Mouse (Mus musculus) adrenal gland, adult (tissue): ENCODE results near the gene Cavin3.
"Not testable (repeated sequence)": the region's sequence is repeated elsewhere in the genome, so short reads cannot be mapped to it uniquely, and the experiment has no call there.

Source experiments
- DNase-seq, 2 experiments: peaks; one replicate each; pipeline ENCODE4 v3.0.0; 2022 to 2023; ENCODE audit warnings: low spot score in 1 of 2; ENCODE audit not compliant: inconsistent age in 2 of 2

Cavin3 gene

GRCm38 (mm10) chr7:105480561-105481504 lies 1.3 kb downstream of the Cavin3 start:
- DNase-seq = peak; percentile 72 to 92

DNA sequence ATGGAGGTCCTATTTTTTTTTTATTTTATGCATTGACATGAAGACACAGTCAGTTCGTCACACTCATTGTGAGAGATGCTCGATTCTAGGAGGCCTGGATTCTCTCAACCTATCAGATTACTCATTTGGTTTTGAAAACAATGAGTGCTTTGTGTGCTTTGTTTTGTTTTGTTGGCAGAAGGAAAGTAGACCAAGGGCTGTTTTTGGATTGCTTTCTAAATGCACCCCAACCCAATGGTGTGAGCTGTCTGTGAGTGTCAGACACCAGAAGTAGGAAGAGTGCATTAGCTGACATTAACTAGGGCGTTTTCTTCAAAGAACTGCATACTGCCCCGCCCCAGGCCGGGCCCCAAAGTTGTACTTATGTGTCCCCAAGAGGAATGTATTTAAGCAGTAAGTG lies 2.0 kb downstream of the Cavin3 start:
- no peak for DNase-seq

DNA sequence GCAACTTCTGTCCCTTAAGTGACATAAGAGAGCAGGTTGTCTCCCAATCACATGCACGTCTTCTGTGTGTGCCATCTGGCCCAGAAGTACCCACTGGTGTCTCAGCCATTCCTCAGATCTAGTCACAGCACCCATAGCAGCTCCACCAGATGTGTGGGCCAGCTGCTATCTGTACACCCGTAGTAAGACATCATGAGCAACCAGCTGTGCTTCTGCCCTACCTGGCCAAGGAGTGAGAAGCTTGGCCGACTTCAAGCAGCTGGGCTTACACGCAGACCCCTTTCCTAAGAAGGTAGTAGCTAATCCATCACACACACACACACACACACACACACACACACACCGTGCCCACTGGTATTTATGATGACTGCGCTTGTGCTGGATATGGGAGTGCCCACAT lies 2.9 kb downstream of the Cavin3 start:
- no peak for DNase-seq

- no peak for DNase-seq
Observed at GRCm38 (mm10) chr7:105478344-105478743, 3.8 kb downstream of the Cavin3 start.

DNA sequence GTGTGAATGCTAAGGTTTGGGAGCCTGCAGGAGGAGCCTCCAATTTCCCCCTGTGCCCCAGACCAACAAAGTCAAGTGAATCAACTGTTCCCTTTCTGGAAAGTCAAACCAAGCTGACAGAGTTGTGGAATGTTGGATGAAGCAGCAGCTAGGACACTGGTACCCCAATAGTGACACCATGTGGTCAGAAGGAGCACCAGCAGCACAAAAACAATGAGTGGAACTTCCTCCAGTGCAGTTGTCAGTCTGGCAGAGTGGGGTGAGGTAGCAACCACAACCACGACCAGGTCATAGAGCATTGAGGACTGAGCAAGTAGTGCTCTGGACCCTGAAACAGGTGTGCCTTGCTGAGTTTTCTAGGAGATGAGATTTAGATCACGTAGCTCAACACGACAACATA lies 4.3 kb downstream of the Cavin3 start:
- peak in 1 of 2 experiments; percentile 88 for DNase-seq

GRCm38 (mm10) chr7:105477433-105477700 lies 4.7 kb downstream of the Cavin3 start:
- no peak for DNase-seq

- DNase-seq = peak in 1 of 2 experiments; percentile 64
Observed at GRCm38 (mm10) chr7:105476683-105477432, 5.2 kb downstream of the Cavin3 start.

GRCm38 (mm10) chr7:105475396-105475949 lies 6.6 kb downstream of the Cavin3 start:
- DNase-seq = peak in 1 of 2 experiments; percentile 79

GRCm38 (mm10) chr7:105474771-105475315 lies 7.3 kb downstream of the Cavin3 start:
- peak in 1 of 2 experiments; percentile 75 for DNase-seq

DNA sequence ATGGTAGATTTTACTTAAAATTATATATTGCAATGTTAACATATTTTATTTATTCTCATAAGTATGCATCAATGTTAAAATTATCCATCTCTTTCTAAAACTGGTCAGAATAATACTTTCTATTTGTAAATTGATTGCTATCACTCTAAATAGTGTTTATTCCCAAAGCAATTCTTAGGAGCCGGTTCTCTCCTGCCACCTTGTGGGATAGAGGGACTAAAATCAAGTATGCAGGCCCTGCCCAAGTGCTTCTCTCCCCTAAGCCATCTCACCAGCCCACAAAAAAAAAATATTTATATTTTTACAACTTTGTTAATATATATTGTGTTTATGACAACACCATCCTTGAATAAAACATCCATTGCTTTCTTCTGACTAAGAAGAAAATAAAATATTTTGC lies 9.5 kb downstream of the Cavin3 start:
- peak in 1 of 2 experiments; percentile 18 for DNase-seq

GRCm38 (mm10) chr7:105465505-105465904 lies 16.6 kb downstream of the Cavin3 start:
- not testable (repeated sequence) for DNase-seq

DNA sequence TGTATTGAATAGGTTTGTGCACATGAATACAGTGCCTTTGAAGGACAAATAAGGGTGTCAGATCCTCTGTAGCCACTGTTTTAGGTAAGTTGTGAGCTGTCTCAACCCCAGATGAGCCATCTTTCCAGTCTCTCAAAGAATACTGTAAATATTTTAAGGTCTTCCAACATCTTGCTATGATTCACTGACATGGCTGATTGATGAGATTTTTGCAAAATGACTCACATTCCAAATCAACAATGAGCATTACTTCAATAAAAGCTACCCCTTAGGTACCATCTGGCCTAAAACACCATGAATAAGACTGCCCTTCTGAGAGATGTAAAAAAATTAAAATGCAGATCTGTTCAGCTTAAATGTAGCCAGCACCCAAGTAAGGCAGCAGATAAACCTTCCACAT lies 23.6 kb downstream of the Cavin3 start:
- peak in 1 of 2 experiments; percentile 52 for DNase-seq

GRCm38 (mm10) chr7:105453345-105453744 lies 28.8 kb downstream of the Cavin3 start:
- not testable (repeated sequence) for DNase-seq

DNA sequence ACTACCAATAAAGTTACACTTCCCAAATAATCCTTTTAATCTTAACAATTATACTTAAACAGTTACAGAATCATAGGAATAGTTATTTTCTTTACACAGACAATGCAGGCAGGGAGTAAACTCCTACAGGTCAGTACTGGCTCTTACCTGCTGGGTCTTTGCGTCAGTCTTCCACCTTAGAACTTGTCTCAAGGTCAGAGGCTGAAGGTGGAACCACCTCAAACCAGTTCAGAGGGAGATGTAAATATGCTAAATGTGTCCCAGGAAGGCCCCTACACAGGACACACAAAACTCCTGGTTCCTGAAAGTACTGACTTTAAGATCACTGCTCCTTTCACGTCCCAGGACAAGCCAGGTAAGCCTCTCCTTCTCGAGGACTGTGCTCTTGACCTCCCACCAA lies 37.0 kb downstream of the Cavin3 start:
- no peak for DNase-seq

- DNase-seq = no peak
Observed at GRCm38 (mm10) chr7:105441426-105441825, 40.7 kb downstream of the Cavin3 start.

- DNase-seq = no peak
Observed at GRCm38 (mm10) chr7:105437979-105438772, 43.9 kb downstream of the Cavin3 start.

DNA sequence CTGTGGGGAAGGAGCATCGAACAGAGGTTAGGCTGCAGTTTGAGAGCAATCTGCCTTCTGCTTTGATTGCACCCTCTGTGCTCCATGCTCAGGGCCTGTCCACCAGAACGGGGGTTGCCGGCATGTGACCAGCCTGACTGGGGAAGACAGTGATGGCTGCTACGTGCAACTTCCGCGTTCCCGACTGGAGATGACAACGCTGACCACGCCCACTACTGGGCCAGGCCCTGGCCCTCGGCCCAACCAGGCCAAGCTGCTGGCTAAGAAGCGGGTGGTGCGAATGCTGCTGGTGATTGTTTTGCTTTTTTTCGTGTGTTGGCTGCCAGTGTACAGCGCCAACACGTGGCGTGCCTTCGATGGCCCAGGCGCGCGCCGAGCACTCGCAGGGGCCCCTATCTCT lies 47.3 kb downstream of the Cavin3 start:
- no peak for DNase-seq

DNA sequence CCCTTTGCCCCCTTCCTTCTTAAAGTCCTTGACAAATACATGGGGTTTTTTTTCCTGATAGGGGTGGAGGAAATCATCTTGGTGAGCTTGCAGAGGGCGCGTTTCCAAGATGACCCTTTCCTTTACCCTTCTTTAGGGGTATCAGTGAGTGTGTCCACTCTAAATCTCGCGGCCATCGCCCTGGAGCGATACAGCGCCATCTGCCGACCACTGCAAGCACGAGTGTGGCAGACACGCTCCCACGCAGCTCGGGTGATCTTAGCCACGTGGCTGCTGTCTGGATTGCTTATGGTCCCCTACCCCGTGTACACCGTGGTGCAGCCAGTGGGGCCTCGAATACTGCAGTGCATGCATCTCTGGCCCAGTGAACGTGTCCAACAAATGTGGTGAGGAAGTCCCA lies 48.2 kb downstream of the Cavin3 start:
- DNase-seq = no peak

DNA sequence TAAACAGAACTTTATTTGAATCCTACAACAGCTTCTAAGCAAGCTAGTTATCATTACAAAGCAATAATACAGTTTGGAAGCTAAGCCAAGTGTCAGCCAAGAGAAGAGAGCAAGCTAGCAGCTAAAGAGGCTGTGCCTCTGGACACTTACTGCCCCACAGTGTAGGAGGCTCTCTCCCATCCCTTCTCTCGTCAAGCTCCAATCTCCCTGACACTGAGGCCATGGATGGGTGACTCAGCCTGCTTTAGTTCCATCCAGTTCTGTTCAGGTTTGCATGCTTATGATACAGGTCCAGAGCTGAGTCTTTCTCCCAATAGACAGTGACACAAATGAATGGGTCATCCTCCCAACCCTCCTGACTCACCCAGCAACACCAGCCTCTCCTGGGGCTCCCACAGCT lies 50.0 kb downstream of the Cavin3 start:
- DNase-seq = no peak
